Mouse (Mus musculus): Measurements from ENCODE around the gene Il25. TPM values are rescaled to one million over a fixed set of nuclear protein-coding genes. Genes with fewer than 3 reads are reported as not detected.

The Il25 gene
- polyA plus RNA-seq, 1 experiment = not detected

- no peak overlapping the region for H3K4me3 ChIP-seq (replicated peaks)
- H3K36me3 ChIP-seq (ENCODE audit: control insufficient read depth) = no peaks in the 10 kb centered on the region
- peaks cover 7% of the 10 kb centered on the region for H3K27me3 ChIP-seq (ENCODE audit: control insufficient read depth)
- H3K4me1 ChIP-seq (ENCODE audit: control insufficient read depth) = no peaks in the 10 kb centered on the region
- H3K9me3 ChIP-seq (ENCODE audit: control insufficient read depth, low read length) = no peaks in the 10 kb centered on the region
- TF ChIP-seq GATA1 (IDR thresholded peaks at IDR 0.05; ENCODE audit: low read length) = no peak
- no peak for TF ChIP-seq TAL1 (IDR thresholded peaks at IDR 0.05; ENCODE audit: low read length)
Measured at GRCm38 (mm10) chr14:54937361-54938182, 5.1 kb downstream of the Il25 start.

GRCm38 (mm10) chr14:54938431-54939219 lies 6.1 kb downstream of the Il25 start:
- Histone ChIP-seq H3K36me3 (ENCODE audit: control insufficient read depth) (no peaks in the 10 kb centered on the region), H3K4me3 (replicated peaks) (no peak overlapping the region), H3K9me3 (ENCODE audit: control insufficient read depth, low read length) (no peaks in the 10 kb centered on the region), H3K4me1 (ENCODE audit: control insufficient read depth) (no peaks in the 10 kb centered on the region), H3K27me3 (ENCODE audit: control insufficient read depth) (peaks cover 7% of the 10 kb centered on the region)
- TF ChIP-seq TAL1 (IDR thresholded peaks at IDR 0.05; ENCODE audit: low read length) (no peak), GATA1 (IDR thresholded peaks at IDR 0.05; ENCODE audit: low read length) (no peak)

GRCm38 (mm10) chr14:54939434-54940175 lies 7.1 kb downstream of the Il25 start:
- no peak overlapping the region for H3K4me3 ChIP-seq (replicated peaks)
- H3K27me3 ChIP-seq (ENCODE audit: control insufficient read depth) = peaks cover 7% of the 10 kb centered on the region
- no peaks in the 10 kb centered on the region for H3K4me1 ChIP-seq (ENCODE audit: control insufficient read depth)
- H3K36me3 ChIP-seq (ENCODE audit: control insufficient read depth) = no peaks in the 10 kb centered on the region
- no peaks in the 10 kb centered on the region for H3K9me3 ChIP-seq (ENCODE audit: control insufficient read depth, low read length)
- no peak for TF ChIP-seq GATA1 (IDR thresholded peaks at IDR 0.05; ENCODE audit: low read length)
- TF ChIP-seq TAL1 (IDR thresholded peaks at IDR 0.05; ENCODE audit: low read length) = no peak

- no peak overlapping the region for H3K4me3 ChIP-seq (replicated peaks)
- peaks cover 7% of the 10 kb centered on the region for H3K27me3 ChIP-seq (ENCODE audit: control insufficient read depth)
- H3K9me3 ChIP-seq (ENCODE audit: control insufficient read depth, low read length) = no peaks in the 10 kb centered on the region
- H3K36me3 ChIP-seq (ENCODE audit: control insufficient read depth) = no peaks in the 10 kb centered on the region
- TF ChIP-seq GATA1 (IDR thresholded peaks at IDR 0.05; ENCODE audit: low read length) (no peak), TAL1 (IDR thresholded peaks at IDR 0.05; ENCODE audit: low read length) (no peak)
- no peaks in the 10 kb centered on the region for H3K4me1 ChIP-seq (ENCODE audit: control insufficient read depth)
Measured at GRCm38 (mm10) chr14:54940176-54940530, 7.7 kb downstream of the Il25 start.

- peaks cover 4% of the 10 kb centered on the region for H3K27me3 ChIP-seq (ENCODE audit: control insufficient read depth)
- H3K36me3 ChIP-seq (ENCODE audit: control insufficient read depth) = no peaks in the 10 kb centered on the region
- TF ChIP-seq TAL1 (IDR thresholded peaks at IDR 0.05; ENCODE audit: low read length) (no peak), GATA1 (IDR thresholded peaks at IDR 0.05; ENCODE audit: low read length) (no peak)
- H3K4me3 ChIP-seq (replicated peaks) = no peak overlapping the region
- H3K4me1 ChIP-seq (ENCODE audit: control insufficient read depth) = no peaks in the 10 kb centered on the region
- no peaks in the 10 kb centered on the region for H3K9me3 ChIP-seq (ENCODE audit: control insufficient read depth, low read length)
Measured at GRCm38 (mm10) chr14:54941024-54941978, 8.8 kb downstream of the Il25 start.

GRCm38 (mm10) chr14:54942479-54942878 lies 10.0 kb downstream of the Il25 start:
- no peak for TF ChIP-seq GATA1 (IDR thresholded peaks at IDR 0.05; ENCODE audit: low read length)
- no peak for TF ChIP-seq TAL1 (IDR thresholded peaks at IDR 0.05; ENCODE audit: low read length)

GRCm38 (mm10) chr14:54943971-54944370 lies 11.5 kb downstream of the Il25 start:
- no peaks in the 10 kb centered on the region for H3K4me1 ChIP-seq (ENCODE audit: control insufficient read depth)
- no peaks in the 10 kb centered on the region for H3K9me3 ChIP-seq (ENCODE audit: control insufficient read depth, low read length)
- H3K36me3 ChIP-seq (ENCODE audit: control insufficient read depth) = no peaks in the 10 kb centered on the region
- no peak overlapping the region for H3K4me3 ChIP-seq (replicated peaks)
- no peak for TF ChIP-seq GATA1 (IDR thresholded peaks at IDR 0.05; ENCODE audit: low read length)
- no peak for TF ChIP-seq TAL1 (IDR thresholded peaks at IDR 0.05; ENCODE audit: low read length)
- no peaks in the 10 kb centered on the region for H3K27me3 ChIP-seq (ENCODE audit: control insufficient read depth)

More at GRCm38 (mm10) chr14:54942479-54942878, 10.0 kb downstream of the Il25 start:
- Histone ChIP-seq H3K4me1 (ENCODE audit: control insufficient read depth) (no peaks in the 10 kb centered on the region), H3K4me3 (replicated peaks) (no peak overlapping the region), H3K9me3 (ENCODE audit: control insufficient read depth, low read length) (no peaks in the 10 kb centered on the region), H3K36me3 (ENCODE audit: control insufficient read depth) (no peaks in the 10 kb centered on the region), H3K27me3 (ENCODE audit: control insufficient read depth) (no peaks in the 10 kb centered on the region)

GRCm38 (mm10) chr14:54944939-54945338 lies 12.4 kb downstream of the Il25 start:
- no peak overlapping the region for H3K4me3 ChIP-seq (replicated peaks)
- H3K4me1 ChIP-seq (ENCODE audit: control insufficient read depth) = no peaks in the 10 kb centered on the region
- H3K9me3 ChIP-seq (ENCODE audit: control insufficient read depth, low read length) = no peaks in the 10 kb centered on the region
- H3K36me3 ChIP-seq (ENCODE audit: control insufficient read depth) = no peaks in the 10 kb centered on the region
- no peak for TF ChIP-seq TAL1 (IDR thresholded peaks at IDR 0.05; ENCODE audit: low read length)
- no peak for TF ChIP-seq GATA1 (IDR thresholded peaks at IDR 0.05; ENCODE audit: low read length)
- H3K27me3 ChIP-seq (ENCODE audit: control insufficient read depth) = no peaks in the 10 kb centered on the region

Measured in erythroblast, embryonic 14.5 days (primary cell).